Mouse (Mus musculus): Measurements from ENCODE around the gene Ttll3. TPM values are rescaled to one million over a fixed set of nuclear protein-coding genes. Genes with fewer than 3 reads are reported as not detected.

Ttll3 gene
- total and polyA plus RNA-seq, 3 experiments, result 0.87 to 5.3 (median 4.4) TPM

GRCm38 (mm10) chr6:113457952-113458534 lies 69.0 kb downstream of the Ttll3 start, which contains the start of gene Il17re:
Il17re (plus strand) TSS chr6:113458484.
- Histone ChIP-seq H3K9me3 (replicated peaks; ENCODE audit: low read length) (no peaks in the 10 kb centered on the region), H3K4me1 (ENCODE audit: control insufficient read depth in 1 of 2, insufficient read depth in 2 of 2) (peaks cover 0 to 10% of the 10 kb centered on the region in 2 experiments; a peak in 2 of 4 replicates), H3K36me3 (replicated peaks in 1 of 2; ENCODE audit: control insufficient read depth in 1 of 2, insufficient read depth in 1 of 2, low read length in 1 of 2) (no peaks in the 10 kb centered on the region), H3K27ac (ENCODE audit: insufficient read depth, low read depth) (no peak within 1 kb of the TSS), H3K27me3 (replicated peaks) (peaks cover 25% of the 10 kb centered on the region), H3K4me2 (ENCODE audit: insufficient read depth, low read depth, poor library complexity, severe bottlenecking) (no peak within 1 kb of the TSS), H3K9ac (ENCODE audit: insufficient read depth, low read depth) (no peak within 1 kb of the TSS), H3K79me2 (replicated peaks; ENCODE audit: control insufficient read depth, extremely low read depth, insufficient read depth, poor library complexity, severe bottlenecking) (no peaks in the 10 kb centered on the region), H3K4me3 (replicated peaks in 1 of 3; ENCODE audit: low read depth in 2 of 3, low read length in 2 of 3, poor library complexity in 1 of 3) (no peak within 1 kb of the TSS)
- in situ Hi-C loops (cut with MboI; ENCODE audit: low pct_ligation_motif_present, low pct_unique_long_range_greater_than_20kb, low sequenced_read_pairs) (no loop called here), dilution Hi-C loops (cut with MboI; ENCODE audit: extremely low pct_ligation_motif_present, extremely low pct_unique_long_range_greater_than_20kb, low sequenced_read_pairs) (no loop called here)
- DNase-seq (ENCODE audit: extremely low read depth), result no peak
- TF ChIP-seq UBTF (IDR thresholded peaks at IDR 0.05; ENCODE audit: low read depth, low read length) (no peak), RAD21 (IDR thresholded peaks at IDR 0.05; ENCODE audit: low read depth, low read length) (no peak), MAFK (IDR thresholded peaks at IDR 0.05; ENCODE audit: insufficient replicate concordance, low read length) (no peak), MXI1 (IDR thresholded peaks at IDR 0.05; ENCODE audit: low read depth, low read length) (no peak), NELFE (IDR thresholded peaks at IDR 0.05; ENCODE audit: low read depth, low read length) (no peak), ELF1 (IDR thresholded peaks at IDR 0.05; ENCODE audit: low read depth, low read length) (no peak), JUN (IDR thresholded peaks at IDR 0.05; ENCODE audit: insufficient read depth, low read depth, low read length) (no peak), TCF12 (IDR thresholded peaks at IDR 0.05; ENCODE audit: low read depth, low read length) (no peak), CTCF (conservative IDR thresholded peaks at IDR 0.05 in 1 of 2, IDR thresholded peaks at IDR 0.05 in 1 of 2; ENCODE audit: low read depth in 2 of 2, low read length in 2 of 2) (no peak), EP300 (IDR thresholded peaks at IDR 0.05; ENCODE audit: low read length) (no peak), ZNF384 (IDR thresholded peaks at IDR 0.05; ENCODE audit: low read depth, low read length) (no peak), ZKSCAN1 (IDR thresholded peaks at IDR 0.05; ENCODE audit: borderline replicate concordance, low read depth, low read length) (no peak)

GRCm38 (mm10) chr6:113458635-113459034 lies 69.6 kb downstream of the Ttll3 start:
- in situ Hi-C loops (cut with MboI; ENCODE audit: low pct_ligation_motif_present, low pct_unique_long_range_greater_than_20kb, low sequenced_read_pairs) (no loop called here), dilution Hi-C loops (cut with MboI; ENCODE audit: extremely low pct_ligation_motif_present, extremely low pct_unique_long_range_greater_than_20kb, low sequenced_read_pairs) (no loop called here)
- Histone ChIP-seq H3K4me2 (ENCODE audit: insufficient read depth, low read depth, poor library complexity, severe bottlenecking) (no peak overlapping the region), H3K27me3 (replicated peaks) (peaks cover 30% of the 10 kb centered on the region), H3K27ac (ENCODE audit: insufficient read depth, low read depth) (no peak overlapping the region), H3K4me1 (ENCODE audit: control insufficient read depth in 1 of 2, insufficient read depth in 2 of 2) (peaks cover 0 to 10% of the 10 kb centered on the region in 2 experiments; a peak in 2 of 4 replicates), H3K79me2 (replicated peaks; ENCODE audit: control insufficient read depth, extremely low read depth, insufficient read depth, poor library complexity, severe bottlenecking) (no peaks in the 10 kb centered on the region), H3K9me3 (replicated peaks; ENCODE audit: low read length) (no peaks in the 10 kb centered on the region), H3K9ac (ENCODE audit: insufficient read depth, low read depth) (no peak overlapping the region), H3K36me3 (replicated peaks in 1 of 2; ENCODE audit: control insufficient read depth in 1 of 2, insufficient read depth in 1 of 2, low read length in 1 of 2) (no peaks in the 10 kb centered on the region), H3K4me3 (replicated peaks in 1 of 3; ENCODE audit: low read depth in 2 of 3, low read length in 2 of 3, poor library complexity in 1 of 3) (no peak overlapping the region)
- TF ChIP-seq UBTF (IDR thresholded peaks at IDR 0.05; ENCODE audit: low read depth, low read length) (no peak), ZC3H11A (IDR thresholded peaks at IDR 0.05; ENCODE audit: low read depth, low read length) (no peak), EP300 (IDR thresholded peaks at IDR 0.05; ENCODE audit: low read length) (no peak), IRF4 (IDR thresholded peaks at IDR 0.05; ENCODE audit: low read depth, low read length) (no peak)
- DNase-seq (ENCODE audit: extremely low read depth), result no peak

Measured in CH12.LX (cell line).